Mouse (Mus musculus) erythroblast, embryonic 14.5 days (primary cell): ENCODE data around the gene Tmed3.

Experiments
- GATA1 ChIP-seq: IDR thresholded peaks from 2 replicates; pipeline ENCODE4 v1.6.1; 2012; ENCODE audit warnings: low read length, inconsistent platforms, mixed read lengths
- TAL1 ChIP-seq: IDR thresholded peaks from 3 replicates; pipeline ENCODE4 v1.6.1; 2012; ENCODE audit warnings: low read length, inconsistent platforms, mixed read lengths

- TF ChIP-seq GATA1 (no peak), TAL1 (no peak)
Observed at GRCm38 (mm10) chr9:89695143-89695542, 9.7 kb downstream of the Tmed3 start.
